Mouse (Mus musculus): ENCODE data around the gene 4933424G06Rik. TPM values are rescaled to one million over a fixed set of nuclear protein-coding genes. Genes with fewer than 3 reads are reported as not detected.

4933424G06Rik gene
- polyA plus RNA-seq, 1 experiment from 2014 or later = not detected

DNA sequence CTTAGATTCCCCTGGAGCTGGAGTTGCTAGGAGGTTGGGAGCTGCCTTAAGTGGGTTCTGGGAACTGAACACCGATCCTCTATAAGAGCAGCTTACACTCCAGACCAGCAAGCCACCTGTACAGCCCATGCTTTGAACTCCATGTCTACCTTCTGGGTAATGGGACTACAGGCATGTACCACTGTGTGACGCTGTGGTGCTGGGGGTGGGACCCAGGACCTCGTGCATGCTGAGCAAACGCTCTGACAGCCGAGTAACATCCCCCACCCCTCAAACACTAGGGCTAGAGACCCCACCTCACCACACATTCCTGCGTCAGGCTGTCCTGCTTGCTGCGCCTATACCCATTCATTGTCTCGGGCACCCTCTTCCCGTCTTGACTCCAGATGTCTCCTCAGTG lies 48.6 kb downstream of the 4933424G06Rik start:
- H3K4me3 ChIP-seq (replicated peaks) = no peak overlapping the region
- no peaks in the 10 kb centered on the region for H3K9me3 ChIP-seq (replicated peaks)
- ATAC-seq (replicated peaks; ENCODE audit: low FRiP score) = no peak
- H3K27ac ChIP-seq = no peak overlapping the region
- no peak overlapping the region for H3K9ac ChIP-seq
- H3K36me3 ChIP-seq = no peaks in the 10 kb centered on the region
- 90% methylated on average over 9 of the region's 9 CpGs for WGBS
- H3K4me1 ChIP-seq = 0 out of 2 replicates have a peak, but pooled peaks cover 3% of the 10 kb centered on the region
- no peak overlapping the region for H3K4me2 ChIP-seq
- no peaks in the 10 kb centered on the region for H3K27me3 ChIP-seq

DNA sequence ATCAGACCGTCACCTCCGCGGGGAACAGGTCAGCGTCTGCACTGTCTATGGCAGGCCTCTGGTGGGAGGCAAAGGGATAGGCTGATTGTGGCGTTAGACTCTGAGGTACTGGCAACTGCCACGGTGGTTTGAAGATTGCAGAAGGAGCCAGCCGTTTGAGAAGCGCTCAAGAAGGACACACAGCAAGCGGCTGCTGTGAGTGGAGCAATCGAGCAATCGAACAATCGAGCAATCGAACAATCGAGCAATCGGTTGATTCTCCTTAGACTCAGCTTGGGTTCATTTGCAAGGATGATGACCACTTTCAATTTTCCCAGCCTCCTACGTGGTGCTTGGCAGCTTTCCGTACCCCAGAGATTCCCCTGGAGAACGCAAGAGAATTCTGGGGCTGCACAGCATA lies 49.1 kb downstream of the 4933424G06Rik start:
- Histone ChIP-seq H3K9ac (no peak overlapping the region), H3K4me1 (0 out of 2 replicates have a peak, but pooled peaks cover 3% of the 10 kb centered on the region), H3K27ac (no peak overlapping the region), H3K4me3 (replicated peaks) (no peak overlapping the region), H3K27me3 (no peaks in the 10 kb centered on the region), H3K36me3 (no peaks in the 10 kb centered on the region), H3K4me2 (no peak overlapping the region), H3K9me3 (replicated peaks) (no peaks in the 10 kb centered on the region)
- WGBS = 88% methylated on average over 18 of the region's 18 CpGs
- no peak for ATAC-seq (replicated peaks; ENCODE audit: low FRiP score)

DNA sequence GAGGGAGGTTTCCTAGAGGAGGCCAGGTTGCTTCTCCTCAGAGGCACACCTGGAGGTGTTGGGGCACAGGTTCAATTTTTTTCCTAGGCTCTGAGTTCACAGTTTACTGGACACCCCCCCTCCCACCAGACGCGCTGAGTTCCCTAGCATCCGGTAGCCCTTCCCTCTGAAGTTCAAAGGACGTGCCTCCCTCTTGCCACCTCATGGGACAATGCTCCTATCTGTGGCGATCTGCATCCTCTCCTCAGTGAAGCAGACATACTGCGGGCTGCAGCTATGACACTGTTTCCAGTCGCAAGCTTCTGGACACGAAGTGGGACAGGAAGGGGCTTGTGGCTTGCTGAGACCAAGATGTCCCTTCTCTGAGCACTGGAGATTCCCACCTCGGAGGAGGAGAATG lies 50.5 kb downstream of the 4933424G06Rik start:
- WGBS = 55% methylated on average over 9 of the region's 9 CpGs
- no peak overlapping the region for H3K4me3 ChIP-seq (replicated peaks)
- H3K9ac ChIP-seq = no peak overlapping the region
- no peaks in the 10 kb centered on the region for H3K9me3 ChIP-seq (replicated peaks)
- H3K27me3 ChIP-seq = no peaks in the 10 kb centered on the region
- no peak for ATAC-seq (replicated peaks; ENCODE audit: low FRiP score)
- no peak overlapping the region for H3K27ac ChIP-seq
- H3K36me3 ChIP-seq = no peaks in the 10 kb centered on the region
- no peak overlapping the region for H3K4me2 ChIP-seq
- 0 out of 2 replicates have a peak, but pooled peaks cover 3% of the 10 kb centered on the region for H3K4me1 ChIP-seq

DNA sequence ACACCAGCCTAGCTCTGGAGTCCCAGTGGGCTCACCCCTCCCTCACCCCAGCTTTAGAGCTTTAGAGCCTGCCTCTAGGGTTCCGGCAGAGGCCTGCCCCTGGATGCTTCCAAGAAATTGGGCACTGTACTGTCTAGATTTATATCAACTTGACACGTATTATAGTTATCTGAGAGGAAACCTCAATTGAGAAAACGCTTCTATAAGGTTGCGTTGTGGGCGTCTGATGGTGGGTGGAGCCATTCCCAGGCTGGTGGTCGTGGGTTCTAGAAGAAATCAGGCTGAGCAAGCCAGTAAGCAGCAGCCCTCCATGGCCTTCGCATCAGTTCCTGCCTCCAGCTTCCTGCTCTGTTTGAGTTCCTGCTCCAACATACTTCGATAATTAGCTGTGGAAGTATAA lies 51.1 kb downstream of the 4933424G06Rik start:
- no peak overlapping the region for H3K4me3 ChIP-seq (replicated peaks)
- no peaks in the 10 kb centered on the region for H3K27me3 ChIP-seq
- 83% methylated on average over 8 of the region's 8 CpGs for WGBS
- H3K4me1 ChIP-seq = no peaks in the 10 kb centered on the region
- H3K36me3 ChIP-seq = no peaks in the 10 kb centered on the region
- H3K9ac ChIP-seq = no peak overlapping the region
- no peak overlapping the region for H3K4me2 ChIP-seq
- no peak for ATAC-seq (replicated peaks; ENCODE audit: low FRiP score)
- no peak overlapping the region for H3K27ac ChIP-seq
- no peaks in the 10 kb centered on the region for H3K9me3 ChIP-seq (replicated peaks)

DNA sequence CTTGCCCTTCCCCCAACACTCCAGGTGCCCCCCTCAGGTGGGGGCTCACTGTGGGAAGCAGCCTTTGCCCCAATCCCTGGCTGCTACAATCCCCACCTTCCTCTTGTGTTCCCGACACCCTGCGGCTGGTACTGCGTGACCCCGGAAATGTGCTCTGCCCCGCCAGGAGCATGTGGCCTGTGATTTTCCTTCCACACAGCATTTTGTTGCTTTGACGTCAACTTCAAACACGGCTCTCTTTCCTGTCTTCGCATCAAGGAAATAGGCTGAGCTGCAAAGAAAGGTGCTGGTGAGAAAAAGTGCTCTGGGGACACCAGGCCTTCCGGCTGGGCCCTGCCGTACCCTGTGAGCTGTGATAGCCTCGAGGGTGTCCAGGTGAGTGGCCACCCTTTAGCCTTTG lies 51.6 kb downstream of the 4933424G06Rik start, which contains the start of gene Zap70:
Gene Zap70 (plus strand): TSS at position 231 of the 400 bp plus-strand sequence.
- no peak within 1 kb of the TSS for H3K27ac ChIP-seq
- no peak within 1 kb of the TSS for H3K4me3 ChIP-seq (replicated peaks)
- no peaks in the 10 kb centered on the region for H3K36me3 ChIP-seq
- WGBS = 80% methylated on average over 11 of the region's 11 CpGs
- ATAC-seq (replicated peaks; ENCODE audit: low FRiP score) = no peak
- H3K9me3 ChIP-seq (replicated peaks) = no peaks in the 10 kb centered on the region
- no peaks in the 10 kb centered on the region for H3K4me1 ChIP-seq
- H3K4me2 ChIP-seq = no peak within 1 kb of the TSS
- no peak within 1 kb of the TSS for H3K9ac ChIP-seq
- no peaks in the 10 kb centered on the region for H3K27me3 ChIP-seq

DNA sequence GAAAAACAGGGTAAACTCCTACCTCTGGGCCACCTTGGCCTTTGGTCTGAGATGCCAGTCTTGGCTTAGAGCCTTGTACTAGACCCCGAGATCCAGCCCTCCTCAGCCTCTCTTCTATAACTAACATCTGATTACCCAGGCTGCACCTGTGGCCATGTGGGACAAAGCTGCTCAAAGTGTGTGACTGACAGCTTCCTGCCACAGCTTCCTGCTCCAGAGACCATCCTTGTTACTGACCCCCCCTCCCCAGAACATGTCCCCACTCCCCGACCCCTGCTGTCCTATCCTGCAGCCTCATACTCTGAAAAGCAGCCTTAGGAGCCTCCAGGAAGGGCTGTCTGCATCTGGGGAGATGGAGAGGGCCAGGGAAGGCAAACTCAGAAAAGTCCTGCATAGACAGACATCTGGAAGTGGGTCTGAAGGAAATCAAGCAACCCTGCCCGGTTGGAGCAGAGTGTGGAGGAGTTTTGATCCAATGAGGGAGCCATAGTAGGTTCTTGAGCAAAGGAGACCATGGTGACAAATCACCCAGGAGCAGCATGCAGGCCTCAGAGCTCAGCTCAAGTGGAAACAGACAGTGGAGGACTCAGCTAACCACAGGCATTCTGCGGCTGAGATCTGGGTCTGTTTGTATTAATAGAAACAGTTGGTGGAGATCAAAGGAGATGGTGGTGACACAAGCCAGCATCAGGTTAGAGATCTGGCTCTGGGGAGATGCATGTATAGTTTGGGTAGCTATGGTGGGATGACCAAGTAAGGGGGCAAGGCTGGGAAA lies 56.7 kb downstream of the 4933424G06Rik start:
- Histone ChIP-seq H3K27me3 (peaks cover 12% of the 10 kb centered on the region), H3K36me3 (no peaks in the 10 kb centered on the region), H3K4me2 (no peak overlapping the region), H3K4me3 (replicated peaks) (no peak overlapping the region), H3K4me1 (peaks cover 6% of the 10 kb centered on the region), H3K9me3 (replicated peaks) (no peaks in the 10 kb centered on the region), H3K9ac (no peak overlapping the region), H3K27ac (no peak overlapping the region)
- ATAC-seq (replicated peaks; ENCODE audit: low FRiP score) = no peak
- WGBS = 54% methylated on average over 4 of the region's 4 CpGs

DNA sequence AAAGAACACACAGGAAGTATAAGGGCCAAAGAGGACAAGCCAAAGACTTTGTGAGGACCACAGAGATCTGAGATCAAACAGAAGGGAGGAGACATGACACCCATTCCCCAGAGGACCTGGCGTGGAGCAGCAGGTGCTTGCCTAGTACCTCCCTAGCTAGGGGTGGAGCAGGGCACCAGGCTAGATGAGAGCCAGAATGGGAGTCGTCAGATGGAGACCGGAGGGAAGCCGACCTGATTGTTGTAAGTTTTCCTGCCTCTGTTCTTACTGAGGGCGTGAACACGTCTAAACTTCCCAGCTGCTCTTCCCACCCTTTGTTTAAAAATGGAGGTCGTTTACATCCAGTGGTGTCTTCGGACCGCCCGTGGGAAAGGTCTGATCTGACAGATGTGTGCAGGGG lies 57.4 kb downstream of the 4933424G06Rik start:
- peaks cover 15% of the 10 kb centered on the region for H3K27me3 ChIP-seq
- WGBS = 28% methylated on average over 10 of the region's 10 CpGs
- H3K36me3 ChIP-seq = no peaks in the 10 kb centered on the region
- no peak for ATAC-seq (replicated peaks; ENCODE audit: low FRiP score)
- H3K4me3 ChIP-seq (replicated peaks) = no peak overlapping the region
- no peak overlapping the region for H3K9ac ChIP-seq
- no peaks in the 10 kb centered on the region for H3K9me3 ChIP-seq (replicated peaks)
- H3K4me1 ChIP-seq = peaks cover 6% of the 10 kb centered on the region
- no peak overlapping the region for H3K27ac ChIP-seq
- no peak overlapping the region for H3K4me2 ChIP-seq

DNA sequence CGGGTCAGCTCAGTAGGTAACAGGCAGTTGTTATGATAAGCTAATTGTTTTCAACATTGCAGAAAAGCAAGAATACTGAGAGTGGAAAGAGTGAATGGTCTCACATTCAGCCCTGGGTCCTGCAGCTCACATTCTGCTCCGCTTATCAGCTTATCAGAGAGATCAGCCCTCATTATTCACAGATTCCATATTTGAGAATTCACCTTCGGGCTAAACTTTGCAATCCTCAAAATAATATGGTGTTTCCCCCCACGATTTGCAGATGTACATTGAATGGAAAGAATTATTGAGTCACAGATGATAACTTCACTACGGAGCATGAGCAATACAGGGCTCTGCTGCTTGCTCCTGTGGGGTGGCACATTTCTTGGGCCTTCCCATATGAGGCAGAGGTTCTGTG lies 58.8 kb downstream of the 4933424G06Rik start:
- WGBS = 64% methylated on average over 5 of the region's 5 CpGs
- no peak overlapping the region for H3K4me3 ChIP-seq (replicated peaks)
- H3K27ac ChIP-seq = no peak overlapping the region

DNA sequence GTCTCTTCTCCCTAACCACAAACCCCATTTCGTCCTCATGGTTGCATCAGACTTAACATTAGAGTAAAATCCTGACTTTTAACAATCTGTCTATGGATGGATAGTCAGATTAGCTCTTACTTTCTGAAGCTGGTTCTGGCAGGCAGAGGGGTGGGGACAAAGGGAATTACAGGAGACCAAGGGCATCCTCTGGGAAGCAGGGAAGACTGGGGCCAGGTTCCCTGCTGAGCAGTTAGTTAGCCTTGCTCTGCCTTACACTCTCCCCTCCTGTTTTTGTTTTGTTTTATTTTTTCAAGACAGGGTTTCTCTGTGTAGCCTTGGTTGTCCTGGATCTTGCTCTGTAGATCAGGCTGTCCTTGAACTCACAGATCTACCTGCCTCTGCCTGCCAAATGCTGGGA lies 60.0 kb downstream of the 4933424G06Rik start:
- Histone ChIP-seq H3K4me1 (peaks cover 9% of the 10 kb centered on the region), H3K9ac (no peak overlapping the region), H3K4me2 (no peak overlapping the region), H3K4me3 (replicated peaks) (no peak overlapping the region), H3K9me3 (replicated peaks) (no peaks in the 10 kb centered on the region), H3K27me3 (peaks cover 15% of the 10 kb centered on the region), H3K36me3 (no peaks in the 10 kb centered on the region), H3K27ac (no peak overlapping the region)
- ATAC-seq (replicated peaks; ENCODE audit: low FRiP score) = no peak
- 79% methylated on average over 1 of the region's 1 CpGs for WGBS

More for the DNA sequence above, 58.8 kb downstream of the 4933424G06Rik start:
- Histone ChIP-seq H3K27me3 (peaks cover 15% of the 10 kb centered on the region), H3K36me3 (no peaks in the 10 kb centered on the region), H3K4me1 (peaks cover 9% of the 10 kb centered on the region), H3K9me3 (replicated peaks) (no peaks in the 10 kb centered on the region), H3K9ac (no peak overlapping the region), H3K4me2 (no peak overlapping the region)
- ATAC-seq (replicated peaks; ENCODE audit: low FRiP score) = no peak

DNA sequence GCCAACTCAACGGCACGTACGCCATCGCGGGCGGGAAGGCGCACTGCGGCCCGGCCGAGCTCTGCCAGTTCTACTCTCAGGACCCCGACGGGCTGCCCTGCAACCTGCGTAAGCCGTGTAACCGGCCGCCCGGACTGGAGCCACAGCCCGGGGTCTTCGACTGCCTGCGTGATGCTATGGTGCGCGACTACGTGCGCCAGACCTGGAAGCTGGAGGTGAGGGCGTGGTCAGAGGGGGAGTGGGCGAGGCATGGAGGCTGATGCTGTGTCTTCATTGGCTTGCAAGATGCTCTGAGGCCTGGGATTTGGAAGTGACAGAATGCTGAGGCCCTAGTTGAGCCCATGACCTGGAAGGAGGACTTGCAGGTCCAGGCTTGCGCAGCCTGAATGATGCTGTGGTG lies 61.0 kb downstream of the 4933424G06Rik start:
- no peaks in the 10 kb centered on the region for H3K36me3 ChIP-seq
- H3K27ac ChIP-seq = no peak overlapping the region
- peaks cover 9% of the 10 kb centered on the region for H3K4me1 ChIP-seq
- no peaks in the 10 kb centered on the region for H3K9me3 ChIP-seq (replicated peaks)
- peaks cover 15% of the 10 kb centered on the region for H3K27me3 ChIP-seq
- whole genome bisulfite sequencing = 16% methylated on average over 27 of the region's 27 CpGs
- H3K9ac ChIP-seq = no peak overlapping the region
- H3K4me2 ChIP-seq = peak overlapping the region; percentile 49
- 0 out of 2 replicates have a peak, but pooled peaks have one; percentile 27 for ATAC-seq (replicated peaks; ENCODE audit: low FRiP score)
- H3K4me3 ChIP-seq (replicated peaks) = peak overlapping the region; percentile 16

DNA sequence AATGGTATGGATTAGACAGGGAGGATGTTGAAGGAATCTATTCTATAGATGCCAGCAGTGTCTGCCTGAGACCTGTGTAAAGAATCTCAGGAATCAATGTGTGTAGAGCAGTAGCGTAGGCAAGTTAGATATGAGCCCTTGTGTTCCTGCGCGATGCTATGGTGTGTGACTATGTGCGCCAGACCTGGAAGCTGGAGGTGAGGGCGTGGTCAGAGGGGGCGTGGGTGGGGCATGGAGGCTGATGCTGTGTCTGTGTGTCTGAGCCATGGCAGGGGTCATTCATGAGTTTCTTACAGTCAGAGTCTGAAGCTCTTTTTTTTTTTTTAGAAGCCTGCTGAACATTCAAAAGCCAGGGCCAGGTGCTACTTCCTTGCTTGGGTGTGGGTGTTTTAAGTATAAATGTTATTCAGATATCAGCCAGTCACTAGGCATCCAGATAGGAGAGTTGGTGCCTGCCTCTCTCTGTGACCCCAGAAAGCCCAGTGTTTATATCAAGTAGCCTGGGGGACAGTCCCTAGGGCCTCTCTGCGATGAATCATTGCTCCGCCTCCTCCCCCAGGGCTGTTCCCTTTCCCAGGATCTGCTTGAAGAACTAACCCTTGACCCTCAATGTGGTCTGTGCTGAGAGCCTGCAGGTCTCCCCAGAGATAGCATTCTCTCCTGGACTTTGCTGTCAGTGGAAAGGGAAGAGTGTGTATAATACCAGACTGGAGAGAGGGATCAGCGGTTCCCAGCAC lies 62.4 kb downstream of the 4933424G06Rik start:
- Histone ChIP-seq H3K36me3 (no peaks in the 10 kb centered on the region), H3K9ac (no peak overlapping the region), H3K4me1 (peaks cover 9% of the 10 kb centered on the region), H3K4me3 (replicated peaks) (no peak overlapping the region), H3K4me2 (no peak overlapping the region), H3K9me3 (replicated peaks) (no peaks in the 10 kb centered on the region), H3K27me3 (peaks cover 15% of the 10 kb centered on the region), H3K27ac (no peak overlapping the region)
- 80% methylated on average over 9 of the region's 9 CpGs for WGBS
- peak; percentile 33; the same call in 1 of the 2 replicates for ATAC-seq (replicated peaks; ENCODE audit: low FRiP score)

DNA sequence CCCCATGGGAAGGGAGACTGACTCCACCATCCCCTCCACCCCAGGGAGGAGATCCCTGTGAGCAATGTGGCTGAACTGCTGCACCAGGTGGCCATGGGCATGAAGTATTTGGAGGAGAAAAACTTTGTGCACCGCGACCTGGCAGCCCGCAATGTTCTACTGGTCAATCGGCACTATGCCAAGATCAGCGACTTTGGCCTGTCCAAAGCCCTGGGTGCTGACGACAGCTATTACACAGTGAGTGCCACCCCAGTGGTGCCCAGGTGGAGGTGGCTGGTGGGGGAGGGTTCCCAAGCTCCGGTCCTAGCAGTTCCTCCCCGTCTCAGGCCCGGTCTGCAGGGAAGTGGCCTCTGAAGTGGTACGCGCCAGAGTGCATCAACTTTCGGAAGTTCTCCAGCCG lies 70.8 kb downstream of the 4933424G06Rik start:
- Histone ChIP-seq H3K27me3 (no peaks in the 10 kb centered on the region; the same call in 1 of the 2 replicates), H3K4me1 (peaks cover 11% of the 10 kb centered on the region), H3K36me3 (no peaks in the 10 kb centered on the region), H3K4me2 (no peak overlapping the region), H3K27ac (no peak overlapping the region), H3K9me3 (replicated peaks) (no peaks in the 10 kb centered on the region), H3K4me3 (replicated peaks) (no peak overlapping the region), H3K9ac (no peak overlapping the region)
- 86% methylated on average over 13 of the region's 13 CpGs for WGBS
- no peak for ATAC-seq (replicated peaks; ENCODE audit: low FRiP score)
